Comparison of ENCODE assay signal across 8 mouse cellular contexts in genomic region chr11:77982441-77982905, GRCm38 (mm10). TPM values are rescaled to one million over a fixed set of nuclear protein-coding genes. Genes with fewer than 3 reads are reported as not detected.
DNase-seq lines count a peak whose midpoint lies in the region; ATAC-seq lines count a peak whose summit lies in the region.

Gene Phf12, plus strand, starts transcription at chr11:77982754.

- WGBS in heart, embryonic 13.5 days: under 1% methylated on average over 62 of the region's 62 CpGs
- WGBS in liver, embryonic 12.5 days (ENCODE audit: insufficient replicate concordance): under 1% methylated on average over 61 of the region's 62 CpGs
- under 1% methylated on average over 62 of the region's 62 CpGs for WGBS in stomach, embryonic 15.5 days

- H3K4me1 ChIP-seq in brown adipose tissue, adult 24 weeks (ENCODE audit: control insufficient read depth, insufficient read depth, insufficient read length, low read length): no peaks in the 10 kb centered on the region; the same call in 1 of the 2 replicates
- peaks cover 20% of the 10 kb centered on the region for H3K4me1 ChIP-seq in heart, embryonic 13.5 days
- H3K4me1 ChIP-seq in liver, embryonic 12.5 days: peaks cover 40% of the 10 kb centered on the region
- peaks cover 13% of the 10 kb centered on the region for H3K4me1 ChIP-seq in stomach, embryonic 15.5 days

- peaks cover 18% of the 10 kb centered on the region for H3K36me3 ChIP-seq in heart, embryonic 13.5 days
- H3K36me3 ChIP-seq in liver, embryonic 12.5 days: peaks cover 24% of the 10 kb centered on the region
- H3K36me3 ChIP-seq in stomach, embryonic 15.5 days: no peaks in the 10 kb centered on the region

- H3K9me3 ChIP-seq in heart, embryonic 13.5 days: no peaks in the 10 kb centered on the region
- no peaks in the 10 kb centered on the region for H3K9me3 ChIP-seq in liver, embryonic 12.5 days (replicated peaks)
- no peaks in the 10 kb centered on the region for H3K9me3 ChIP-seq in stomach, embryonic 15.5 days

- H3K9ac ChIP-seq in heart, embryonic 13.5 days: peak within 1 kb of the TSS; percentile 99
- H3K9ac ChIP-seq in liver, embryonic 12.5 days: peak within 1 kb of the TSS; percentile 100
- peak within 1 kb of the TSS; percentile 97 for H3K9ac ChIP-seq in stomach, embryonic 15.5 days

- H3K27ac ChIP-seq in brown adipose tissue, adult 24 weeks (replicated peaks; ENCODE audit: low read depth, low read length): peak within 1 kb of the TSS; percentile 97
- peak within 1 kb of the TSS; percentile 96 for H3K27ac ChIP-seq in heart, embryonic 13.5 days (replicated peaks)
- peak within 1 kb of the TSS; percentile 93 for H3K27ac ChIP-seq in liver, embryonic 12.5 days
- H3K27ac ChIP-seq in stomach, embryonic 15.5 days: peak within 1 kb of the TSS; percentile 98

- ATAC-seq in heart, embryonic 13.5 days (ENCODE audit: extremely low read depth, insufficient number of reproducible peaks, low FRiP score, low TSS enrichment): peak; percentile 85
- peak; percentile 87 for ATAC-seq in liver, embryonic 12.5 days
- peak; percentile 91 for ATAC-seq in stomach, embryonic 15.5 days (ENCODE audit: insufficient read depth, low FRiP score, low read depth)

- DNase-seq in CD4-positive, CD25-positive, alpha-beta regulatory T cell, adult 2 months (ENCODE audit: low read depth, low spot score): peak; percentile 100
- DNase-seq in fat pad, adult 2 months (ENCODE audit: extremely low read depth, low read depth, low spot score): peak; percentile 75
- peak; percentile 99 for DNase-seq in kidney, postnatal 10 days
- DNase-seq in natural killer cell, adult 2 months (ENCODE audit: low spot score in 2 of 2): peak; percentile 99 to 100

- H3K4me3 ChIP-seq in brown adipose tissue, adult 24 weeks (ENCODE audit: insufficient read depth, low read depth, low read length): peak within 1 kb of the TSS; percentile 99
- peak within 1 kb of the TSS; percentile 86 for H3K4me3 ChIP-seq in heart, embryonic 13.5 days
- peak within 1 kb of the TSS; percentile 100 for H3K4me3 ChIP-seq in liver, embryonic 12.5 days
- peak within 1 kb of the TSS; percentile 94 for H3K4me3 ChIP-seq in stomach, embryonic 15.5 days (replicated peaks)

- H3K4me2 ChIP-seq in heart, embryonic 13.5 days: peak within 1 kb of the TSS; percentile 87
- H3K4me2 ChIP-seq in liver, embryonic 12.5 days: peak within 1 kb of the TSS; percentile 85
- peak within 1 kb of the TSS; percentile 65 for H3K4me2 ChIP-seq in stomach, embryonic 15.5 days

- H3K27me3 ChIP-seq in heart, embryonic 13.5 days (replicated peaks): peaks cover 17% of the 10 kb centered on the region
- peaks cover 18% of the 10 kb centered on the region for H3K27me3 ChIP-seq in liver, embryonic 12.5 days (replicated peaks)
- no peaks in the 10 kb centered on the region for H3K27me3 ChIP-seq in stomach, embryonic 15.5 days (replicated peaks)

RNA-seq across cellular contexts. Expression of gene Phf12, which starts in this region (rescaled TPM):
- polyA plus RNA-seq in brown adipose tissue, adult 24 weeks (2012; ENCODE audit: insufficient read depth, insufficient read length, missing spikeins): 9.6 and 13.3 TPM in 2 replicates
- polyA plus RNA-seq in heart, embryonic 13.5 days (2015; fragmentation: Nextera tagmentation; extraction: Ambion mirVana): 8.6 and 9.9 TPM in 2 replicates
- polyA plus RNA-seq in liver, embryonic 12.5 days (2016; fragmentation: Nextera tagmentation; extraction: Ambion mirVana): 13.6 and 13.8 TPM in 2 replicates
- polyA plus RNA-seq in stomach, embryonic 15.5 days (2015; fragmentation: Nextera tagmentation; extraction: Ambion mirVana): 13.4 and 18.0 TPM in 2 replicates

Comparison
In these comparisons a context has a peak if more than half of its experiments do, and no peak if none do; other contexts are left out.
1. Peak in every context shown above with its lines: DNase-seq, ATAC-seq, H3K4me3 ChIP-seq and H3K27ac ChIP-seq.